Mouse (Mus musculus): ENCODE results near the gene Ptpa.

GRCm38 (mm10) chr2:30471795-30472720, 56.2 kb downstream of the Ptpa start:
- TF ChIP-seq CTCF (IDR thresholded peaks at IDR 0.05; ENCODE audit: low read depth) (no peak), EP300 (IDR thresholded peaks at IDR 0.05; ENCODE audit: low read depth) (no peak)

Measured in heart, postnatal 0 days (tissue).